Mouse (Mus musculus) lung, adult 2 months (tissue): Measurements from ENCODE around the gene Wipi1.
"Not testable (repeated sequence)": the region's sequence is repeated elsewhere in the genome, so short reads cannot be mapped to it uniquely, and the experiment has no call there.

Source experiments
- CTCF ChIP-seq: fragments of 200-500 bp; IDR thresholded peaks from 2 replicates; pipeline ENCODE4 v1.5.1; 2011; ENCODE audit warnings: mild to moderate bottlenecking, low read length, control low read depth; ENCODE audit not compliant: insufficient read depth
- POLR2A ChIP-seq: fragments of 200-500 bp; IDR thresholded peaks from 2 replicates; pipeline ENCODE4 v1.6.1; 2011; ENCODE audit warnings: low read depth, mild to moderate bottlenecking, control low read depth, low read length, borderline replicate concordance; ENCODE audit errors: extremely low read depth

GRCm38 (mm10) chr11:109660526-109660925, 48.8 kb upstream of the Wipi1 start:
- TF ChIP-seq CTCF, POLR2A: not testable (repeated sequence)
